Mouse (Mus musculus): ENCODE data around the gene Btc. TPM values are rescaled to one million over a fixed set of nuclear protein-coding genes. Genes with fewer than 3 reads are reported as not detected.

Gene Btc
- polyA plus RNA-seq, 1 experiment from 2014 or later: 1.8 TPM

GRCm38 (mm10) chr5:91320348-91320747 lies 82.4 kb downstream of the Btc start:
- H3K4me2 ChIP-seq: no peak overlapping the region
- no peak overlapping the region for H3K9ac ChIP-seq
- H3K27ac ChIP-seq (ENCODE audit: low read depth): no peak overlapping the region
- no peaks in the 10 kb centered on the region for H3K4me1 ChIP-seq (ENCODE audit: insufficient read depth)
- DNase-seq (no peak), ATAC-seq (ENCODE audit: insufficient read depth) (no peak)
- H3K9me3 ChIP-seq (ENCODE audit: low read depth, low read length): no peaks in the 10 kb centered on the region
- TF ChIP-seq CTCF (IDR thresholded peaks at IDR 0.05; ENCODE audit: low read depth): no peak
- H3K27me3 ChIP-seq (ENCODE audit: insufficient read depth, low read length): no peaks in the 10 kb centered on the region
- no peak overlapping the region for H3K4me3 ChIP-seq (ENCODE audit: low read depth, low read length)
- WGBS: 82% methylated on average over 4 of the region's 4 CpGs
- no peaks in the 10 kb centered on the region for H3K36me3 ChIP-seq (ENCODE audit: insufficient read depth)

- no peak overlapping the region for H3K4me2 ChIP-seq
- no peak overlapping the region for H3K4me3 ChIP-seq (ENCODE audit: low read depth, low read length)
- H3K27ac ChIP-seq (ENCODE audit: low read depth): no peak overlapping the region
- no peaks in the 10 kb centered on the region for H3K27me3 ChIP-seq (ENCODE audit: insufficient read depth, low read length)
- no peak for TF ChIP-seq CTCF (IDR thresholded peaks at IDR 0.05; ENCODE audit: low read depth)
- no peaks in the 10 kb centered on the region for H3K4me1 ChIP-seq (ENCODE audit: insufficient read depth)
- WGBS: 25% methylated on average over 4 of the region's 4 CpGs
- ATAC-seq (ENCODE audit: insufficient read depth) (peak; percentile 75), DNase-seq (peak; percentile 72)
- no peaks in the 10 kb centered on the region for H3K9me3 ChIP-seq (ENCODE audit: low read depth, low read length)
- H3K36me3 ChIP-seq (ENCODE audit: insufficient read depth): no peaks in the 10 kb centered on the region
- no peak overlapping the region for H3K9ac ChIP-seq
Measured at GRCm38 (mm10) chr5:91313971-91314370, 88.8 kb downstream of the Btc start.

GRCm38 (mm10) chr5:91311767-91312166 lies 91.0 kb downstream of the Btc start:
- Histone ChIP-seq H3K27ac (ENCODE audit: low read depth) (no peak overlapping the region), H3K4me1 (ENCODE audit: insufficient read depth) (no peaks in the 10 kb centered on the region), H3K4me3 (ENCODE audit: low read depth, low read length) (no peak overlapping the region), H3K4me2 (no peak overlapping the region), H3K9ac (no peak overlapping the region), H3K36me3 (ENCODE audit: insufficient read depth) (no peaks in the 10 kb centered on the region), H3K27me3 (ENCODE audit: insufficient read depth, low read length) (no peaks in the 10 kb centered on the region), H3K9me3 (ENCODE audit: low read depth, low read length) (no peaks in the 10 kb centered on the region)
- WGBS: 24% methylated on average over 4 of the region's 4 CpGs
- ATAC-seq (ENCODE audit: insufficient read depth): peak; percentile 67; the same call in 1 of the 2 replicates
- DNase-seq: peak; percentile 39
- TF ChIP-seq CTCF (IDR thresholded peaks at IDR 0.05; ENCODE audit: low read depth): no peak

GRCm38 (mm10) chr5:91308576-91308975 lies 94.2 kb downstream of the Btc start:
- 50% methylated on average over 7 of the region's 7 CpGs for WGBS
- Histone ChIP-seq H3K27me3 (ENCODE audit: insufficient read depth, low read length) (no peaks in the 10 kb centered on the region), H3K4me2 (no peak overlapping the region), H3K4me3 (ENCODE audit: low read depth, low read length) (no peak overlapping the region), H3K36me3 (ENCODE audit: insufficient read depth) (no peaks in the 10 kb centered on the region), H3K4me1 (ENCODE audit: insufficient read depth) (no peaks in the 10 kb centered on the region), H3K9ac (no peak overlapping the region), H3K27ac (ENCODE audit: low read depth) (no peak overlapping the region), H3K9me3 (ENCODE audit: low read depth, low read length) (no peaks in the 10 kb centered on the region)
- ATAC-seq (ENCODE audit: insufficient read depth) (no peak), DNase-seq (peak; percentile 2)
- no peak for TF ChIP-seq CTCF (IDR thresholded peaks at IDR 0.05; ENCODE audit: low read depth)

- Histone ChIP-seq H3K4me3 (ENCODE audit: low read depth, low read length) (no peak overlapping the region), H3K4me1 (ENCODE audit: insufficient read depth) (no peaks in the 10 kb centered on the region), H3K9me3 (ENCODE audit: low read depth, low read length) (no peaks in the 10 kb centered on the region), H3K4me2 (no peak overlapping the region), H3K9ac (no peak overlapping the region), H3K27me3 (ENCODE audit: insufficient read depth, low read length) (no peaks in the 10 kb centered on the region), H3K36me3 (ENCODE audit: insufficient read depth) (no peaks in the 10 kb centered on the region), H3K27ac (ENCODE audit: low read depth) (no peak overlapping the region)
- TF ChIP-seq CTCF (IDR thresholded peaks at IDR 0.05; ENCODE audit: low read depth): peak; percentile 86
- ATAC-seq (ENCODE audit: insufficient read depth) (no peak), DNase-seq (peak; percentile 78)
- WGBS: 5% methylated on average over 1 of the region's 1 CpGs
Measured at GRCm38 (mm10) chr5:91307907-91308306, 94.9 kb downstream of the Btc start.

Other genes with a start within 250 kb of the Btc start
- 7.3 and 8.4 TPM in 2 replicates for gene Parm1, start 114.6 kb upstream of the Btc start, polyA plus RNA-seq (2014; fragmentation: Nextera tagmentation; extraction: Ambion mirVana)